ENCODE assay signal across 21 mouse cellular contexts in genomic region chr10:32283690-32284089, GRCm38 (mm10).
"Had no signal": no experiment of that assay in that cellular context is flagged by ENCODE, and none has a peak within 500 bp of the region (broad histone marks: within the 10 kb centered on the region; RNA-seq: fewer than 3 reads in every experiment).

No protein-coding gene starts in this region.

- H3K4me2 ChIP-seq: liver, embryonic 12.5 days; lung, embryonic 14.5 days; midbrain, embryonic 12.5 days; neural tube, embryonic 13.5 days; neural tube, embryonic 15.5 days had no signal

- H3K9ac ChIP-seq: liver, embryonic 12.5 days; liver, embryonic 14.5 days; lung, embryonic 14.5 days; midbrain, embryonic 12.5 days; neural tube, embryonic 13.5 days; neural tube, embryonic 15.5 days had no signal

- H3K4me3 ChIP-seq: liver, embryonic 12.5 days; megakaryocyte, embryonic 14.5 days; midbrain, embryonic 10.5 days; midbrain, embryonic 12.5 days; myocyte; neural tube, embryonic 13.5 days; neural tube, embryonic 15.5 days had no signal

- H3K27me3 ChIP-seq: liver, embryonic 12.5 days; megakaryocyte, embryonic 14.5 days; midbrain, embryonic 12.5 days; neural tube, embryonic 13.5 days; neural tube, embryonic 15.5 days had no signal

- DNase-seq: lung, adult 18-20 months; lung, embryonic 14.5 days; lung, postnatal 10 days; lung, postnatal 36 days; midbrain, embryonic 14.5 days; retina, postnatal 1 day; right cerebral cortex, adult 18-20 months; right cerebral cortex, postnatal 25 days; thymus, adult 2 months; thymus, postnatal 25 days; thymus, postnatal 4 days had no signal

- ATAC-seq: liver, embryonic 12.5 days; midbrain, embryonic 16.5 days had no signal

- H3K36me3 ChIP-seq: liver, embryonic 12.5 days; midbrain, embryonic 10.5 days; midbrain, embryonic 12.5 days; neural tube, embryonic 13.5 days; neural tube, embryonic 15.5 days had no signal

- H3K9me3 ChIP-seq: liver, embryonic 12.5 days; megakaryocyte, embryonic 14.5 days; midbrain, embryonic 10.5 days; midbrain, embryonic 12.5 days; neural tube, embryonic 13.5 days; neural tube, embryonic 15.5 days had no signal

- H3K27ac ChIP-seq: liver, embryonic 12.5 days; liver, embryonic 14.5 days; macrophage; midbrain, embryonic 10.5 days; midbrain, embryonic 12.5 days; neural tube, embryonic 13.5 days; neural tube, embryonic 15.5 days had no signal

- H3K4me1 ChIP-seq: liver, embryonic 12.5 days; megakaryocyte, embryonic 14.5 days; midbrain, embryonic 10.5 days; midbrain, embryonic 12.5 days; neural tube, embryonic 13.5 days; neural tube, embryonic 15.5 days had no signal
